Mouse (Mus musculus) hindlimb bud, embryonic 11.5 days (tissue): ENCODE measurements at regions not wholly inside any gene's neighbourhood (a gene's known extent, or its start where the extent isn't known, plus 50 kb on each side); places are given as distances from the start of the nearest gene placed in this dataset.

Experiments used
- DNase-seq: peaks from one replicate; pipeline ENCODE4 v3.0.0-alpha.2; 2012; ENCODE audit warnings: low read depth, low spot score; ENCODE audit errors: extremely low spot score

- DNase-seq: no peak
Observed at GRCm38 (mm10) chr12:61146695-61147094, 376.3 kb upstream of the Lrfn5 start.

GRCm38 (mm10) chr12:61175331-61175730 is 347.6 kb upstream of the Lrfn5 start:
- peak; percentile 14 for DNase-seq
